Mouse (Mus musculus) limb, embryonic 14.5 days (tissue): Measurements from ENCODE around the gene Fcgbp. TPM values are rescaled to one million over a fixed set of nuclear protein-coding genes. Genes with fewer than 3 reads are reported as not detected.
A peak's percentile ranks its signal among the peaks of the same experiment; 100 is the strongest.
"Not testable (repeated sequence)": the region's sequence is repeated elsewhere in the genome, so short reads cannot be mapped to it uniquely, and the experiment has no call there.

Experiments
- ATAC-seq: fragments of 200-750 bp; cut with Nextera tagmentation; 2 replicates; pipeline ENCODE4 v1.8.0; 2017; ENCODE audit warnings: low read depth, moderate number of reproducible peaks, moderate TSS enrichment; ENCODE audit not compliant: low FRiP score
- DNase-seq: peaks from one replicate; pipeline ENCODE4 v3.0.0-alpha.2; 2015; ENCODE audit warnings: low spot score
- H3K27ac ChIP-seq: fragments of 300-500 bp; sonication (generic); replicated peaks from 2 replicates; pipeline ENCODE4 v1.5.1; 2014; ENCODE audit warnings: low read depth, mild to moderate bottlenecking, low read length, moderate library complexity, mixed read lengths
- H3K27me3 ChIP-seq: fragments of 300-500 bp; sonication (generic); 2 replicates; pipeline ENCODE4 v1.6.1; 2014; ENCODE audit warnings: low read length, mixed read lengths; ENCODE audit not compliant: control insufficient read depth, insufficient read depth
- H3K36me3 ChIP-seq: fragments of 300-500 bp; sonication (generic); 2 replicates; pipeline ENCODE4 v1.6.1; 2014; ENCODE audit warnings: mild to moderate bottlenecking, low read length, moderate library complexity, mixed read lengths; ENCODE audit not compliant: control insufficient read depth, insufficient read depth
- H3K4me1 ChIP-seq: fragments of 300-500 bp; sonication (generic); 2 replicates; pipeline ENCODE4 v1.6.1; 2014; ENCODE audit warnings: antibody characterized with exemption, low read length, mixed read lengths; ENCODE audit not compliant: control insufficient read depth, insufficient read depth
- H3K4me2 ChIP-seq: fragments of 300-500 bp; sonication (generic); replicated peaks from 2 replicates; pipeline ENCODE4 v1.6.1; 2014; ENCODE audit warnings: low read depth, mild to moderate bottlenecking, low read length, moderate library complexity; ENCODE audit not compliant: severe bottlenecking
- H3K4me3 ChIP-seq: fragments of 300-500 bp; sonication (generic); replicated peaks from 2 replicates; pipeline ENCODE4 v1.5.1; 2014; ENCODE audit warnings: low read length
- H3K9ac ChIP-seq: fragments of 300-500 bp; sonication (generic); 2 replicates; pipeline ENCODE4 v1.6.1; 2014; ENCODE audit warnings: mild to moderate bottlenecking, low read depth, low read length, moderate library complexity; ENCODE audit not compliant: severe bottlenecking
- H3K9me3 ChIP-seq: fragments of 300-500 bp; sonication (generic); 2 replicates; pipeline ENCODE4 v1.6.1; 2016; ENCODE audit warnings: low read length; ENCODE audit not compliant: control insufficient read depth
- POLR2A ChIP-seq: fragments of 200-500 bp; IDR thresholded peaks from 2 replicates; pipeline ENCODE4 v1.8.0; 2012; ENCODE audit warnings: inconsistent platforms, mild to moderate bottlenecking, moderate library complexity, borderline replicate concordance; ENCODE audit not compliant: insufficient read depth, insufficient read length; ENCODE audit errors: extremely low read depth
- WGBS: fragments of 180-500 bp; shearing (Covaris S2); extraction: QIAGEN DNeasy Blood & Tissue Kit; methylation state at CpG from one replicate; pipeline ENCODE4 v1.1.7; 2014; 5-methylcytosine and 5-hydroxymethylcytosine counted together
- polyA plus RNA-seq, 2 experiments: library from polyadenylated mRNA; depleted of rRNA in 1 of 2; stranded (reverse) in 1 of 2; unstranded in 1 of 2; fragments of >200 nt; fragmentation: Nextera tagmentation in 1 of 2; extraction: Ambion mirVana in 1 of 2; gene quantifications; 2 replicates each; pipeline versions ENCODE4 v1.2.1 to v1.2.3; 2012 to 2014

The Fcgbp gene
- polyA plus RNA-seq, 2 experiments: 0.35 to 0.48 TPM

DNA sequence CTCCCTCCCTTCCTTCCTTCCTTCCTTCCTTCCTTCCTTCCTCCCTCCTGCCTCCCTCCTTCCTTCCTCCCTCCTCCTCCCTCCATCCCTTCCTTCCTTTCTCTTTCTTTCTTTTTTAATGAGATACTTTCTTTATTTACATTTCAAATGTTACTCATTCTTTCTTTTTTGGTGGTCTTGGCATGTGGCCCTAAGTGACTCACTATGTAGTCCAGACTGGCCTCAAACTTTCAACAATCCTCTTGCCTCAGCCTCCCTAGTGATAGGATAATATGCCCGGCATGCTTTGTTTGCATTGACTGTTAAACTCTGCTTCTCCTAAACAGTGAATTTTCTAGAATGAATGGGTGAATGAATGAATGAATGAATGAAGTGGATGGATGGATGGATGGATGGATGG lies 78.8 kb downstream of the Fcgbp start:
- no peak overlapping the region for H3K4me2 ChIP-seq
- no peak overlapping the region for H3K4me3 ChIP-seq
- no peak overlapping the region for H3K27ac ChIP-seq
- H3K9me3 ChIP-seq: no peaks in the 10 kb centered on the region
- no peak overlapping the region for H3K9ac ChIP-seq
- DNase-seq (no peak), ATAC-seq (no peak)
- TF ChIP-seq POLR2A: no peak
- 93% methylated on average over 1 of the region's 1 CpGs for WGBS
- no peaks in the 10 kb centered on the region for H3K4me1 ChIP-seq
- H3K36me3 ChIP-seq: no peaks in the 10 kb centered on the region
- no peaks in the 10 kb centered on the region for H3K27me3 ChIP-seq

DNA sequence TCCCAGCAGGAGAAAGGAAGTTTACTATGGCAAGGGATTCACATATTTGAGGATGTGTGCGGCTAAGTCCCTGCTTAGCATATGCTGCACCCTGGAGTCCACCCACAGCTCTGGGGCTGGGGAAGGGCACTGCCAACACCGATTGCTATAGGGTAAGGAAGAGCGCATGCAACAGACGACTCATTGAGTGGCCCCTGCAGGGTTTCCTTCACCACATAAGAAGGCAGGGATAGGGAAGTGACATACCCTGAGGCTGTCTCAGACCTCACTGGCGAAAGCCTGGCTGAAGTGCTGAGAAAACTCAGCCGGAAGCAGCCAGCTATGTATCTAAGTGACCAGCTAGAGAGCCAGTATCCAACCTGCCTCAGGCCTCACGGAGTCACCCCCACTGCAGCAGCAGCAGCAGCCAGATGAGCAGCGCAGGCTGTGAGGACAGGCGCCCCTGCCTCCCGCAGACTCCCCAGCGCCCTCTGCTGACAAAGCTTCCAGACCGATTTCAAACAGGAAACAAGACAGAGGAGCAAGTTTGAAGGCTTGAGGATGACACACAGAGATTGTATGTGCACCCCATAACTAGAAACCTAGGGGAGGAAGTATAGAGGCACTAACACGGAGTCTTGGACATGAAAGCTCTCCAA lies 80.7 kb downstream of the Fcgbp start:
- H3K27me3 ChIP-seq: no peaks in the 10 kb centered on the region
- H3K9ac ChIP-seq: peak overlapping the region; percentile 34; the same call in 1 of the 2 replicates
- H3K27ac ChIP-seq: no peak overlapping the region
- no peaks in the 10 kb centered on the region for H3K9me3 ChIP-seq
- H3K4me3 ChIP-seq: no peak overlapping the region
- H3K4me2 ChIP-seq: no peak overlapping the region
- TF ChIP-seq POLR2A: no peak
- H3K4me1 ChIP-seq: no peaks in the 10 kb centered on the region
- no peak for DNase-seq
- WGBS: 16% methylated on average over 13 of the region's 13 CpGs
- H3K36me3 ChIP-seq: no peaks in the 10 kb centered on the region
- no peak for ATAC-seq

DNA sequence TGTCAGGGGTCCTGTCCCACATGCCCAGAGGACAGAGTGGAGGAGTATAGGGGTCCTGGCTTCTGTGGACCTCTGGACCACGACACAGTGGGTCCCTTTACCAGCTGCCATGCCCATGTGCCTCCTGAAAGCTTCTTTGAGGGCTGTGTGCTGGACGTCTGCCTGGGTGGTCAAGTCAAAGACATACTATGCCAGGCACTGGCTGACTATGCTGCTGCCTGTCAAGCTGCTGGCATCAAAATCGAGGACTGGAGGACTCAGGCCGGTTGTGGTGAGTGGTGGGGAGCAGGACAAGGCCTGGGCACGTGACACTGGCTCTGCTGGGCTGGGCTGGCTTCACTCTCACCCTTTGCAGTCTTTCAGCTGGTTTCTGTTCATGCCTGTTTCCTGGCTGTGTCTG lies 82.6 kb downstream of the Fcgbp start:
- not testable (repeated sequence) for ATAC-seq, DNase-seq, H3K27me3 ChIP-seq, H3K9ac ChIP-seq, H3K4me3 ChIP-seq, H3K36me3 ChIP-seq, H3K4me2 ChIP-seq, H3K4me1 ChIP-seq, H3K9me3 ChIP-seq, H3K27ac ChIP-seq
- 48% methylated on average over 4 of the region's 5 CpGs for WGBS

DNA sequence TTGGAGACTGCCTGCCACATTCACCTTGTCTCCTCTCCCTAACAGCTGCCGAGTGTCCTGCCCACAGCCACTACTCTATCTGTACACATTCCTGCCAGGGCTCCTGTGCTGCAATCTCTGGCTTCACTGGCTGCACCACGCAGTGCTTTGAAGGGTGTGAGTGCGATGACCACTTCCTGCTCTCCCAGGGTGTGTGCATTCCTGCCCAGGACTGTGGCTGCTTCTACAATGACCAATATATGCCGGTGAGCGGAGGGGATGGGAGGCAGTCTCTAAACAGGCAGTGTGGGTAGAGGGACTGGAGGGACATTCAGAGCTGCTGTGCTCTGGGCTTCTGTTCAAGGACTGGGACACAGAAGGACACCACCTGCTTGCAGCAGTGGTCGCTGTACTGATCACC lies 88.3 kb downstream of the Fcgbp start:
- DNase-seq (no peak), ATAC-seq (no peak)
- no peak for TF ChIP-seq POLR2A
- Histone ChIP-seq H3K27me3 (no peaks in the 10 kb centered on the region), H3K4me1 (no peaks in the 10 kb centered on the region), H3K36me3 (no peaks in the 10 kb centered on the region), H3K4me2 (no peak overlapping the region), H3K27ac (no peak overlapping the region), H3K9ac (no peak overlapping the region), H3K9me3 (no peaks in the 10 kb centered on the region), H3K4me3 (no peak overlapping the region)
- 46% methylated on average over 6 of the region's 6 CpGs for WGBS

DNA sequence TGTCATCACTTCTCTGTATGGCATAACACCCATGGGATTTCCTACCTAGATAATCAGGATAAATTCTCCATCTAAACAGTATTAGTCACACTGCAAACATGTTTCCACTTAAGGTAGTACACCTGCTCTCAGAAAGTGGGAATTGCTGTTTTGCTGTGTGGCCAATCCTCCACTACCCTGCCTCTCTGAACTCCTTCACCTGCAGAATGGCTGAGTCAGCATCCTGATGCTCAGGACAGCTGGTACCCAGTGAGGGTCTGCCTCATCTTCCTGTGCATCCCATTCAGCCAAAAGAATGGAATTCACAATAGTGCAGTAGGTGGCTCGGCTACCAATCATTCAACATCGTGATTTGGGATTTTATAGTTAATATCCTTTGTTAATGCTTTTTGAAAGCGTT lies 88.9 kb downstream of the Fcgbp start:
- Histone ChIP-seq H3K4me3 (no peak overlapping the region), H3K4me1 (no peaks in the 10 kb centered on the region), H3K27me3 (no peaks in the 10 kb centered on the region), H3K27ac (no peak overlapping the region), H3K4me2 (no peak overlapping the region), H3K9me3 (no peaks in the 10 kb centered on the region), H3K36me3 (no peaks in the 10 kb centered on the region), H3K9ac (no peak overlapping the region)
- no peak for DNase-seq
- no peak for ATAC-seq
- WGBS: 82% methylated on average over 3 of the region's 3 CpGs
- TF ChIP-seq POLR2A: no peak
